Mouse (Mus musculus) liver, adult 2 months (tissue): ENCODE measurements around the gene Spx.

Experiments used
- CTCF ChIP-seq: fragments of 200-500 bp; IDR thresholded peaks from 2 replicates; pipeline ENCODE4 v1.5.1; 2011; ENCODE audit warnings: low read depth, low read length, control low read depth
- POLR2A ChIP-seq: fragments of 200-500 bp; IDR thresholded peaks from 2 replicates; pipeline ENCODE4 v1.6.1; 2011; ENCODE audit warnings: low read length, control low read depth; ENCODE audit not compliant: insufficient read depth; ENCODE audit errors: extremely low read depth

DNA sequence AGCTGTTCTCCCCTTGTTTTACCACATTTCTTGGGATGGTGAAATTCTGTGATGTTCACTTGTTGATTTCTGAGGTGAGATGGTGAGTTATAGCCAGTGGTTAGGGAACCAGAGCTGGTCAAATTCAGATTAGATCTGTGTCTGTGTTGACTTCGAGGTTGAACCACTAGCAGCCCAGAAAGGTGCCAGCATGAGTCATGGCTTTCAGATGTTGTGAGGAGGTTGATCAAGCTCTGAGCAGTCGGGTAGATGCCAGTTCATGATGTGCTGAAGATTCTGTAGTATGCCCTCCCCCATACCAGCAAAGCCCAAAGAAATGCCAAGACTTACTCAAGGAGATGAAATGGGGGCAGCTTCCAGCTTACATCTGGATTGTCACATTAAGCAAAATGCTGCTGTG, 24.1 kb upstream of the Spx start:
- TF ChIP-seq CTCF (no peak), POLR2A (no peak)
